Mouse (Mus musculus) myocyte (in vitro differentiated cells): ENCODE measurements at regions not wholly inside any gene's neighbourhood (a gene's known extent, or its start where the extent isn't known, plus 50 kb on each side); places are given as distances from the start of the nearest gene placed in this dataset.

Source experiments
- CEBPB ChIP-seq: IDR thresholded peaks from 2 replicates; pipeline ENCODE4 v1.6.1; 2011; ENCODE audit warnings: mild to moderate bottlenecking, moderate library complexity; ENCODE audit not compliant: poor library complexity, insufficient read depth, severe bottlenecking
- E2F4 ChIP-seq: IDR thresholded peaks from one replicate; pipeline ENCODE4 v1.6.1; 2011; ENCODE audit warnings: mild to moderate bottlenecking, control low read depth, moderate library complexity; ENCODE audit not compliant: insufficient read depth
- MAX ChIP-seq: IDR thresholded peaks from one replicate; pipeline ENCODE4 v1.6.1; 2011; ENCODE audit warnings: low read depth, mild to moderate bottlenecking, control low read depth
- MYOD1 ChIP-seq, 3 experiments: IDR thresholded peaks; one replicate each; pipeline ENCODE4 v1.6.1; 2011; ENCODE audit warnings: control low read depth in 2 of 3, low read depth in 2 of 3, mild to moderate bottlenecking in 2 of 3, moderate library complexity in 1 of 3; ENCODE audit not compliant: insufficient read length in 2 of 3, control insufficient read depth in 1 of 3
- MYOG ChIP-seq, 3 experiments: IDR thresholded peaks; one replicate each; pipeline ENCODE4 v1.6.1; 2011; ENCODE audit warnings: control low read depth in 2 of 3, low read depth in 2 of 3, mild to moderate bottlenecking in 2 of 3; ENCODE audit not compliant: insufficient read length in 2 of 3, control insufficient read depth in 1 of 3, insufficient read depth in 1 of 3
- POLR2A ChIP-seq: IDR thresholded peaks from one replicate; pipeline ENCODE4 v1.6.1; 2011; ENCODE audit warnings: low read depth, mild to moderate bottlenecking, control low read depth, moderate library complexity; ENCODE audit not compliant: insufficient read length
- POLR2AphosphoS2 ChIP-seq: IDR thresholded peaks from one replicate; pipeline ENCODE4 v1.6.1; 2011; ENCODE audit warnings: low read depth, control low read depth; ENCODE audit not compliant: insufficient read length
- SRF ChIP-seq: IDR thresholded peaks from one replicate; pipeline ENCODE4 v1.6.1; 2011; ENCODE audit warnings: low read depth; ENCODE audit not compliant: control insufficient read depth, insufficient read length
- TCF12 ChIP-seq: IDR thresholded peaks from one replicate; pipeline ENCODE4 v1.6.1; 2011; ENCODE audit warnings: mild to moderate bottlenecking, control low read depth; ENCODE audit not compliant: poor library complexity, insufficient read depth, severe bottlenecking
- USF1 ChIP-seq: IDR thresholded peaks from one replicate; pipeline ENCODE4 v1.6.1; 2011; ENCODE audit warnings: low read depth, mild to moderate bottlenecking, control low read depth, moderate library complexity

GRCm38 (mm10) chr5:77851645-77852044 lies 443.8 kb upstream of the Igfbp7 start:
- no peak for TF ChIP-seq POLR2A
- TF ChIP-seq CEBPB: no peak
- TF ChIP-seq POLR2AphosphoS2: no peak
- TF ChIP-seq TCF12: no peak
- TF ChIP-seq MYOG (IDR thresholded peaks at IDR 0.05; ENCODE audit: control insufficient read depth in 1 of 3, insufficient read depth in 1 of 3, insufficient read length in 2 of 3, low read depth in 2 of 3): no peak
- no peak for TF ChIP-seq E2F4
- no peak for TF ChIP-seq MAX
- TF ChIP-seq SRF: no peak
- no peak for TF ChIP-seq USF1
- no peak for TF ChIP-seq MYOD1 (IDR thresholded peaks at IDR 0.05; ENCODE audit: control insufficient read depth in 1 of 3, insufficient read length in 2 of 3, low read depth in 2 of 3)
